Mouse (Mus musculus): ENCODE measurements around the gene Oxct1.

The Oxct1 gene

DNA sequence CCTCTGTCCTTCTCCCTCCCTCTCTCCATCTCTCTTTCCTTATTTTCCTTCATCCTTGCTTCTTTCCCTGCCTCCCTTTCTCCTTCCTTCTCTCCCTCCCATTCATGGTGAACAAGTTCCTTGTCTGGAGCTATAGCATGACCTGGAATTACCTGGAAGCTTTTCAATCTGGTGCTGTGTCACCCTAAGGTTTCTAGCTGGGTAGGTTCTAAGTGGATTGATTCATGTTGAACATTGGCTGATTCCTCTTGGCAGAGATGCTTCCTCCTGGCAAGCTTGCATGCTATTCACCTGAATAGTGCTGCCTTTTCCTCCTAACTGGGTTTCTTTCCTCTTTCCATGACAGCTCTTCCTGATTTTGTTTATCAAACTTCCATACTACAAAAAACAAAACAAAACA is 2.8 kb downstream of the Oxct1 start:
- DNase-seq (ENCODE audit: low read depth), result no peak

DNA sequence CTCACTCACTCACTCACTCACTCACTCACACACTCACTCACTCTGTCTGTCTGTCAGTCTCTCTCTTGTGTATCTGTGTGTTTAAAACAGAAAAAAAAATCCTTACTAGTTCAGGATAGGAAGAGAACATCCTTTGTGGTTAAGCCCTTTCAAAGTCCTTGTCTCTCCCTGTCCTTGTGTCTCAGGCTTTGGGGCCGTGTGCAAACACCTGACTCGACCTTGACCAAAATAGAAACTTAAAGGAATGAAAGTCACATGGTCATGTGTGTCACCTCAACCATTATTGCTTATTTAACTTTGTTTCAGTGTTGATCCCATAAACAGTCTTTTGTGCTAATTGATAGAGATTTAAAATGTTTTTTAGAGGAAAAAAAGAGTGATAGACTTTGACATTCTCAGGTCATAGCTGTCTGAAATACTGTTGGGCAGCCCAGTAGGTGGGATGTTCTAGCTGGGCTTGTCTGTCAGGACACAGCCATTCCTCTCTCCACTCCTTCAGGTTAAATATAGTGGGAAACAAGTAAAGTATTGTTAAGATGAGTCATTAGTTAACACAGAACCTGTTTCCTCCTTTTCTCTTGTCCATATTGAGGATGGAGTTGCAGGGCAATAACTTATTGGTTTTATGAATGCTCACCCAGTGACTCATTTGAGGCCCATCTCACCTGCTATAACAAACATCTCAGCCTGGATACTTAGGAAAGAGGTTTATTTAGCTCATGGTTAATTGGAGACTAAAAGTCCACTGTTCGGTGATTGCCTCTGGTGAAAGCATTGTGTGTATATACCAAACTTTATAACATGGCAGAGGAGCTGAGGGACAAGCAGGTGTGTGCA is 7.2 kb downstream of the Oxct1 start:
- DNase-seq (ENCODE audit: low read depth), result peak; percentile 31

DNA sequence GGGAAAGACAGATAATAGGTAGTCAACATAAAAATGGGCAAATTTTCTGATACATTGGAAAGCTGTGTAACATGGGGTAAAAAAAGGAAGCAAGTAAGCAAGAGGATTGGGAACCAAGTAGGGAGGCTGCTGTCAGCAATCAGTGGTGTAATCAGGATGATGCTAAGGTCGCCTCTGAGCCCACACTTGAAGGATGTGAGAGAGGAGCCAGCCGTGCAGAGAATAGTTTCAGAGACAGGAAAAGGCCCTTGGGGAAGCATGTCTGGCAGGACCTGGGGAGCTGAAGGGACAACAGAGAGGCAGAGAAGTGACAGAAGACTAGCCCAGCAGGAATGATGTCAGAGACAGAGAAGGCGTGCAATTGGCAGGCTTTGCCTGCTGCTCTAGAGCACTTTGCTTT is 16.2 kb downstream of the Oxct1 start:
- DNase-seq (ENCODE audit: low read depth), result no peak

DNA sequence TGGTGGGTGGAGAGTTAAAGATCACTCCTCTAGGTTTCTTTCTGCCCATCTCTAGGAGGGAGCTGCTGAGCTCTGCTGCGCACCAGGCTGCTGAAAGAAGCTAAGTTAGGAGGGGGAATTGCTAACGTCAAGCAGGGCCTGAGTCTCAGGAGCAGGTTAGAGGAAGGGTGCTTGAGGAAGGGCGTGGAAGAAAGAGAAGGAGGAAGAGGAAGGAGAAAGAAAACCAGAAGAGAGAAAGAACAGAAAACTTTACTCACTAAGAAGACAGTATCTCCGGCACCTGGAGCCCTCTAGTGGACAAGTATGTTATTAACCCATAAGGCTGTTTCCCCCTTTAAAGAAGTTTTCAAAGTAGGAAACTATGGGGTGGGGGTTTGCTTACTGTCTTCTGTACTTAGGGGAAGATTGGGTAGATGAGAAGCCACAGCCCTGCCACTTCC is 16.9 kb downstream of the Oxct1 start:
- peak; percentile 59 for DNase-seq (ENCODE audit: low read depth)

DNA sequence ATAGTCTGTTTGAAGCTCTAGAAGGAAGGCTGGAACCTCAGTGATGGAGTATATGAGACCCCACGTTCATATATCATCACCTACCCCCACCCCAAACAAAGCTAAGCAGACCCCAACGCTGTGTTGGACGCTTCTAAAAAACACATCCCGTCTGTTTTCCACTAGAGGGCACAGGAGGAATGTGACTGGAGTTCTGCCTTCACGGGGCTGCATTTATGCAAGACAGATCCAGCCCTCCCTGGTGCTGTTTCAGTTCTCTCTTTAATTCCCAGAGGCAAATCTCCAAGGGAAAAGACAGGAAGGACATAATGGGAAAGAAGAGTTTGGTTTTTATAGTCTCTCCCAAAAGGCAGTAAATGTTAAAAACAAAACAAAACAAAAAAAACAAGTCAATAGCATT is 30.4 kb downstream of the Oxct1 start:
- DNase-seq (ENCODE audit: low read depth), result peak; percentile 13

DNA sequence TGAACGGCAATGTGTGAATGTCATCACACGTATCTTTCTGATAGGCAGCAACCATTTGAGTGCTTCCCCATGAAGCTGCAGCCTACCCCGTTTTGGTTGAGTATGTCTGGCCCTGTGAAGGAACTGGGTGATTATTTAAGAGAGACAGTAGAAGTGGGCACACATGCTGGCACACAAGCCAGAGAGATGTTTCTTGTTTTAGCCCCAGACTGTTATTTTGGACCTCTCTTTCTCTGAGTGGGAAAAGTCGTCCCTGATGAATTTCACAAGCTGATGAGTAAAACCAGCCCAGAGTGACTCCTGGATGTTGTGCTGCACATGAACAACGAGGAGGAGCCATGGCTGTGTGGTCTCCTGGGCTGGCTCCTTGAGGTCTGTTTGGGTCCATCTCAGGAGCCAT is 37.4 kb downstream of the Oxct1 start:
- DNase-seq (ENCODE audit: low read depth), result no peak

DNA sequence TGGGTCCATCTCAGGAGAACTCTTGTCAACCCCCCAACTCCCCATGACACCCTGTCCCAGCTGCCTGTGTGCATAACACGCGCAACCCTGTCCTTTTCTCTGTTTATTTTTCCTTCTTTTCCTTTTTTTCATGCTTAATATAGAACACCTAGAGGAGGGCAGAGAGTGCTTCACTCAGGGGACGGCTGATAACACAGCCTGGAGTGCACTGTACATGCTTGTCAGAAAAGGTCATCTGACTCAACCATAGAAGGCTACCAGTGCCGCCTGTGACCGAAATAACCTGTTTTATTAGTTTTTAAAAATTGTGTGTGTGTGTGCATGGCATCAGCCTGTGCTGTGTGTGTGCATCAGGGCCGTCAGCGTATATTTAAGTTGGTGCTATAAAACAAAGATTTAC is 37.8 kb downstream of the Oxct1 start:
- no peak for DNase-seq (ENCODE audit: low read depth)

DNA sequence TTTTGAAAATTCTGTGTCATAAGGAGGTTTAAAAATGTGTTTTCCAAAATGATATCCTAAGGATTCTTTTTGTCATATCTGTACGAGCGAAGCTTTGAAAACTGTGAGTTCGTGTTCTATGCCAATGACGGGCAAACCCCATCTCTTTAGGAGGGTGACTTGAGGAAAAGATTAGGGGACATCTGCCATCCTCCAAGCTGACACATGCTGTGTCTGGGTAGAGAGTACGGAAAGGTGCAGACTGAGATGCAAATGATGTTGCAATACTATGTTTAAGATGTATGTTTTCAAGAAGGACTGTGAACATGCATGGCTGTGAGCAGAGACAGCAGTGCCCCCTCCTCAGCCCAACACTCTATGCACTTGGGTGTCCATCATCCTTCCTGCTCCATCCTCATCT is 38.5 kb downstream of the Oxct1 start:
- DNase-seq (ENCODE audit: low read depth), result no peak

DNA sequence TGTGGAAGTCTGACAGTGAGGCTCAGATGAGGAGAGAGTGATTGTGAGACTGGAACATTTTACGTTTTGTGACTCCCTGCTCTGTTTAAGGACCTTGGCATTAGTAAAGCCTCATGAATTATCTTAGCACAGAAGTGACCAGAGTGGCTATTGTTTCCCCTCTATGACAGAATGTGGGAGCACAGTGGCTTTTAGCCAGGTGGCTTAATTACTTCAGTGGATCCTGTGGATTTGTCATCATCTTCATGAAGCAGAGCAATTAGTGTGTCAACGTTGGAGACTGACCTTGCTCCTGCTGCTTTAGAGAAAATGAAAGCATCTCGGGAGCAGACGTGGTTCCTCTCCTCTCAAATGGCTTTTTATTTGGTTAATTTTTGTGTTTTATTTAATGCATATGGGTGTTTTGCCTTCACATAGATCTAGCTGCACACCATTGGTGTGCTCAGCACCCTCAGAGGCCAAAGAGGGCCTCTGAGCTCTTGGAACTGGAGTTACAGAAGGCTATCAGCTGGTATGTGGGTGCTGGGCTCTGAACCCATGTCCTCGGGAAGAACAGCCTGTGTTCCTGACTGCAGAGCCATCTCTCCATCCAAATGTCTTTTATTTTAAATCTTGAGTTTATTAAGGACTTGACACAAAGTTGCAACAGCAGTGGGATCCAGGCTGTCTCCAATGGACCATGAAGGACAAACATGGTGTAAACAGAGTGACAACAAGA is 41.2 kb downstream of the Oxct1 start:
- no peak for DNase-seq (ENCODE audit: low read depth)

DNA sequence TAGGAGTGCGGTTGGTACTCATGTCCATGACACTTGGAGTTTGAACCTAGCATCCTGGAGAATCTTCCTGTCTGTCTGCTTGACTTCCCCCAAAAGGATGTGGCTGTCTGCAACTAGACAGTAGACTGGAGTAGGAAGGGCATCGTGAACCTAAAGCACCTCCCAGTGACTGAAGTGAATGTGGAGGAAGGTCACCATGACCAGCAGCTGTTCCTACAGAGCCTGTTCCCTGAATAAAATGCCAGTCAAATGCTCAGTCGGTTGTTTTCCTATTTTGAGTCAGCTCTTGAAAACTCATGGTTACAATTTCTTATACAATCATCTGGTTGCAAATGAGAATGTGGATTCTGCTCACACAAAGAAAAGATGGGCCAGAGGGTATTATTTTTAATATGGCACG is 51.8 kb downstream of the Oxct1 start:
- no peak for DNase-seq (ENCODE audit: low read depth)

DNA sequence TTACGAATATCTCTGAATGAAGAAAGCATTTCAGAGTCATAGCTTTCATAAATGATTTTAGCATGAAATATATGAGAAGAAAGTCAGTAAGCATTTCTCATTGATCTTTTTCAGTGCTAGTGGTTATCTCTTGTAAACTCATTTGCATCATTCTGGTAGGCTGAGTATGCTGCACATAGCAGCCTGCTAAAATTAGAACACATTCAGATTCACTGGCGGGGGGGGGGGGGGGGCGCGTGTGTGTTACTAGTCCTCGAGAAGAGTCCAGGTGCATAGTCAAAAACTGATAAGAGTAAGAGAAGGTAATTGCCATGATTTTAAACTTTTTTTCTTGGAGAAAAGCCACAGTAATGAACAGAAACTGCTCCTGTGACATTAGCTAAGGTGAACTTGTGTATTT is 52.6 kb downstream of the Oxct1 start:
- DNase-seq (ENCODE audit: low read depth), result no peak

DNA sequence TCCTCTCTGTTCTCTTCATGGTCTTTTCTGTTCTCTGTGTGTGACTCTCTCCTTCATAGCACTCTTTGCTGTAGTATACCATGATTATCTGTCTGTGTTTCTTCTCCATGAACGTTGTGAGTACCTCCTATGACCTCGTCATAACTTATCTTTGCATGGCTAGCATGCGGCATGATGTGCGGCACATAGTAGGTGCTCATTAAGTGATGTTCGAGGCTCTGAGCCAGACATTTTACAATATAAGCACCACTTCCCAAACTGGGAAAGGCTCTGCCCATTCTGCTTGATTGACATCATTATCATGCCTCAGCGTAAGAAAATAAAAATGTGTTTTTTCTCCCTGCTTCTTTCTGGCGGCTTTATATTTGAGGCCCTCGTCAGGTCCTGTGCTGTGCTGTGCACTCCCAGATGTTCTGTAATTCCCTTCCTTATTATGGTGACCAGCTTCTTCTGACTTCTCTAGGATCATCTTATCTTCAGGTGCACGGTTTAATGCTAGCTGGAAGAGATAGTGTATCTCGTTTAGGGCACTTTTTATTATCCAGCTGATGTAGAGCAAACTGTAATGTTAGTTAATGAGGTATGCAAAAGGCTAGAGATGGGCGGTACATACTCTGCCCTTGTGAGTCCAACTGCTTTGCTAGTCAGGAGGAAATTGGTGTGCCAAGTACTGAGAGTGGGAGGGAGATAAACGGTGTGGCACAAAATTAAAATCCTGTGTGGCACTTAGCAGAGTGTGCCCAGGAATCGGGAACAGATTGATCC is 53.4 kb downstream of the Oxct1 start:
- DNase-seq (ENCODE audit: low read depth), result no peak

DNA sequence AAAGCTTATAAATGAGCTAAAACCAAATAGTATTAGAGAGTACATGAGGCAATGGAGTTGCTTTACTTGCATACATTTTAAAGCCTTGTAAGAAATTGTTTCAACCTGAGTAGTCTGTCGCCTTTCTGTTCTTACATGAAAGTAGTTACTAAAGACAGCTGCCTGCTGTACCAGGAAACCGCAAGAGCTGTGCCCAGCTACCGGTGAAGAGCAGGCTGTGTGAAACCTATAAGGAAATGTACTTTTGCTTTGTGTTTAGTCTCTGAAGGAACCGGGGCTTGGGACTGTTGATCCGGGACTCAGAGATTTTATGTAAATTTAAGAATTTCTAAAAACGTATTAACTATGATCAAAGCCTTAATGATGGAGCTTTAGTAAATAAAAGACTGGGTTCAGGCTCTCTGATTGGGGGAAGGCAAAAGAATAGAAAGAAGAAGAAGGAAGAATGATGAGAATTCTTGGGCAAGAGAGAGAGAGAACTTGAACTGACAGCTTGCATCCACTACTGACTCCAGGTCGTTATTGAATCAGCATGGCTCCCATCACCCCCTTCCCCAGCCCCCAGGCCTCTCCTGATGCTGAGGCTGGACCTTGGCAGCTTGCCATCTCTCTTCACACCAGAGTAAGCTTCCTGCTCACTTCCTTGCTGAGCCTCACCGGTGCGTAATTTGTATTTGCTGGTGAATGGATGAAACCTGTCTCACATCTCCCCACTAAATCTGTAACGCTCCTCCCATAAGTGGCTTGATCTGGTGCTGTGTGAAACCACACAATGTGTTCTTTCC is 59.6 kb downstream of the Oxct1 start:
- DNase-seq (ENCODE audit: low read depth), result peak; percentile 35

DNA sequence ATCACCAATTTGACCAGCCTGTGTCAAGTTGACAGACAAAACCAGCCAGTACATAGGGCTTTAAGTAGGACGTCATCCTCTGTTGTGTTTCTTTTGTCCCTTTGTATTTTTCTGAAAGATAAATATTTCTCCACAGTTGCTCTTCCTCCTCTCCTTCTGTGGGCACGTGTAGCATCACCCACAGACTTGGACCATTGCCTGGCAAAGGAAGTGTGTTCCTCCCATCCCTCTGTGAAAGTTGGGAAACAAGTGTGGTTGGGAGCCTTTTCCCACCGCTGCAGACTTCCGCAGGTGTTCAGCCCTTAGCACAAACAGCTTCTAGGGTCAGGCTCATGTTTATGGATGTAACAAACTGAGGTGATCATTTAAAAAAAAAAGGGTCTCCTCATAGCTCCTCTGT is 61.3 kb downstream of the Oxct1 start:
- DNase-seq (ENCODE audit: low read depth), result no peak

DNA sequence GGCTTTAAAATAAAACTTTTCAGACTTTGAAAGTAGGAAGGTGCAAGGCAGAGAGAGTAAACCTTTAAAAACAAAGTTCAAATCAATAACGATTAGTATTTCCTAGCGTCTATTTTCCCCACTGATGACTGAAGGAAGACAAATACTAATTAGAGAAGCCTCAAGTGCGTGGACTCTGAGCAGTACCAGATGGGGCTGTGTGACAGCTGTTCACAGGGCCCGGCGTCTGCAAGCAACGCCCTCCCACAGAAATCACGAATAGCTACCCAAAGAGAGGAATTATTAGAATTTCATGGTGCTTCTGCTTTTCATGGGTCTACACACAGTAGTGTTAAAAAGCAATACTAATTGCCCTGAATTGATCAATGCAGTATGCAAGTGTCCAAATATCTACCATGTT is 61.7 kb downstream of the Oxct1 start:
- DNase-seq (ENCODE audit: low read depth), result no peak

DNA sequence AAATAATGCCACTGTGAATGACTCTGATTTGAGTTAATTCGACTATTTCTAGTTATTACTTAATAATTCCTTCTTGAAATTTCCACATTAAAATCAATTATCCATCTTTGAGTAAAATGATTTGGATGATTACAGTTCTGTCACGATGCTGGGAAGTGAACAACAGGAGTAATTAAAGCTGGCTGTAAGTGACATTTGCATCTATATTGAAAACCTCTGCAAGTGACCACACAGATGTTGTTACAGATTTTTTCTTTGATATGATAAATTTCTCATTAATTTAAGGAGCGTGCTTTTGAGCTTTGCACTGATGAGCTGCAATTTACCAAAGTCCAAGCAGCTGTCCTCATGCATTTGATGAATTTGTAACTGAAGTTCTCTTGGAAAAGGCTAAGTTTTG is 64.4 kb downstream of the Oxct1 start:
- no peak for DNase-seq (ENCODE audit: low read depth)

DNA sequence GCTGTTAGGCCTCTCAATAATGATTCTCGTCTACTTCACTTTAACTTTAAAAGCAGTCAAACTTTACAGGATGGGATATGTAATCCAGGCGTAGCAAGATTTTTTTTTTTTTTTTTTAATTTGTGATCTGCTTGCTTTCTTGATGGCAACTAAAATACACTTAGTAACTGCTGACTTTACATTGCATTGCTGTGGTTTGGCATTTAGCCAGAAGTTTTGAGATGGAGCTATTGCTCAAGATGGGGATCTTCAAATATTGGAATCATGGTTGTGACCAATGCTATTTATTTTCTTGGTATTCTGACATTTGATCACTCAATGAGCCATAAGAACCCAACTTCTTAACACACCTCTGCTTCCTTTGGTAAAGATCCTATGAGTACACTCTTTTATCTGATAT is 66.4 kb downstream of the Oxct1 start:
- peak; percentile 50 for DNase-seq (ENCODE audit: low read depth)

DNA sequence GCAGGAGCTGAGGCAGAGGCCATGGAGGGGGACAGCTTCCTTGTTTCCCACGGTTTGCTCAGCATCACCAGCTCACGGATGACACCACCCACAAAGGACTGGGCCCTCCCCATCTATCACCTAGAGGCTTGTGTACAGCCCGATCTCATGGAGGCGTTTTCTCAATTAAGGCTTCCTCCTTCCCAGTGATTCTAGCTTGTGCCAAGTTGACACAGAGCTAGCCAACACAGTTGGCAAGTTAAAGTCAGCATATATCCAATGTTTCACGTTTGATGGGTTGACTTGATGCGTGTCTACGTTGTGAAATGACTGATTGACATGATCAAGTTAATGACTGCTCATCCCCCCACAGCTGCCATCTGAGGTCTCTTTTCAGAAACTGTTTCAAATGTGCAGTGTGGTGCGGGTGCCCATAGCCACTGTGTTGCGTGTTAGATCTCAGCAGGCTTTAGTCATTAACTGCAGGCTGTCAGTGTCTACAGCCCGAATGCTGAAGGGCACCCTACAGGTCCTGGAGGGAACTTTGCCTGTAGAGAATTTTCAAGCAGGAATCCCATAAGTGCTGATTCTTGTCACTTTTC is 74.2 kb downstream of the Oxct1 start:
- DNase-seq (ENCODE audit: low read depth), result no peak

DNA sequence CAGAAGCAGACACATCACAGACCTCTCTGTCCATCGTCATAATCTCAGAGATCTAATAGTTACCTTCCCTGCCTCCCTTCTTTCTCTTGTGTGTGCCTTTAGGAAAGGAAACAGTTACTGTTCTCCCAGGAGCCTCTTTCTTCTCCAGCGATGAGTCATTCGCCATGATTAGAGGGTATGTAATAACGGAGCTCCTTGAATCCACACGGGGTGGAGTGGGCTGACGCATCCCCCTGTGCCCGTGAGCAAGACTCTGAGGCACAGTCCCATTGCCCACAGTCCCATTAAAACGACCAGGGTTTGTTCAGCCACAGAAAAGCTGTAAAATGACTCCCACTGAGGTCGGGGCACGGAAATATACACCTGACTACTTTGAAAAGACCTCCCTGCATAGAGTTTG is 74.8 kb downstream of the Oxct1 start:
- DNase-seq (ENCODE audit: low read depth), result no peak

DNA sequence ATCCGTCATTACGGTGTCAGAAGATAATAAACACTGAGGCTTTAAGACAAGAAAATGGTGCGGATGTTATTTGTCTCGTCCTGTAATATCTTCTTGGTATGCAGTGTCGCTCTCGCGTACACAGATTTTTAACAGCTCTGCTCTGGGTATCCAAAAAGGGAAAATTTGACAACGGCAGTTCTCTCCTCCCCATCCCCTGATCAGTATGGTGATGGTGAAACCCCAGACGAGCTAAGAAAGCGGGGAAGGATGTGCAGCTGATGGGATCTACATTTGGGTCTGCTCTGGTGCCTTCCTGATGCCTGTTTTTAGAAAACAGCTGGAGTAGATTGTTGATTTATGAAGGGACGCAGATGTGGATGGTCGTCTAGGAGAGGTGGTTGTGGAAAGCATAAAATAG is 78.1 kb downstream of the Oxct1 start:
- no peak for DNase-seq (ENCODE audit: low read depth)

DNA sequence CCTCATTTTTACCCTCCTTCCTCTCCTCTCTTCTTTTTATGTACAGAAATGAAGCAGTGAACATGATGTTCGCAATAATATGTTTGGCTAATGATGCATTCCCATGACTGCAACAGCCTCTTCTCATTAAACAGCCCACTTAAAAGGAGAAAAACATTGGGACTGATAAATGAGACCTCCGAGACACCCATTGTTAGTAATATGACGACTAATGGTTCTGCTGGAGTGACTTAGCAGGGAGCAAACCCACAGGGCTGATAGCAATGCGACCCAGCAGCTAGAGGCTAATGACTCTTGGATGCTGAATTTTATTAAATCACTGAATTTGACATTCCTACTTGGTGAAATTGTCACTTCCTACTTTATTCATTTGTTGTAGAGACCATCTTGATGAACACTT is 79.3 kb downstream of the Oxct1 start:
- DNase-seq (ENCODE audit: low read depth), result no peak

DNA sequence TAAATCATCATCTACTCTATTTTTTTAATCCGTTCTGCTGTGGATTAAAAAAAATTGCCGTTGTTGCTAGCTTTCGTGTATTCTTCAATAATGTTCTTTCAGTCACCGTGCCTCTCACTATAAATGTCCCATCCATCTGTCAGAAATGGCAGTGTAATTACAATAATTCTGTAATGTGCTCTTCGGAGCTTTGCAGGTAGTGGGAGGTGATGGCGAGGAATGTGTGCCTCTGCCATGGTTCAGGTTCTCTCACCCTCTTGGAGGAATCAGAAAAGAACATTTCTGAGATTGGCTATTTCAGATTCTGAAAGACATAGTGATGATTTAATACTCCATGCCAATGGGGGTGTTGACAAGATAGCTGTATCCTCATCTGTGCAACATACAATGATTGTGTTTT is 93.8 kb downstream of the Oxct1 start:
- DNase-seq (ENCODE audit: low read depth), result no peak

Data from 416B (cell line).